Mouse (Mus musculus) heart, adult 11 months (tissue): Measurements from ENCODE around the gene Bpifb9a.

ENCODE experiments used
- DNase-seq: peaks from one replicate; pipeline ENCODE4 v3.0.0; 2022

Bpifb9a gene

GRCm38 (mm10) chr2:154313771-154314170 lies 56.1 kb downstream of the Bpifb9a start:
- peak; percentile 80 for DNase-seq
